Mouse (Mus musculus) heart, adult 2 months (tissue): ENCODE results near the gene Arhgef15. TPM values are rescaled to one million over a fixed set of nuclear protein-coding genes. Genes with fewer than 3 reads are reported as not detected.
"Not testable (repeated sequence)": the region's sequence is repeated elsewhere in the genome, so short reads cannot be mapped to it uniquely, and the experiment has no call there.

ENCODE experiments used
- DNase-seq, 2 experiments: peaks; one replicate each; pipeline ENCODE4 v3.0.0; 2021
- H3K27ac ChIP-seq: fragments of 200-600 bp; 2 replicates; pipeline ENCODE4 v1.8.1; 2022
- H3K27me3 ChIP-seq: fragments of 200-500 bp; 2 replicates; pipeline ENCODE4 v1.6.1; 2012; ENCODE audit warnings: mild to moderate bottlenecking, low read length, inconsistent platforms, mixed read lengths; ENCODE audit not compliant: control insufficient read depth, insufficient read depth
- H3K36me3 ChIP-seq: fragments of 200-500 bp; 2 replicates; pipeline ENCODE4 v1.6.1; 2012; ENCODE audit warnings: low read length, inconsistent platforms; ENCODE audit not compliant: control insufficient read depth, insufficient read depth
- H3K4me1 ChIP-seq: fragments of 200-500 bp; 2 replicates; pipeline ENCODE4 v1.6.1; 2011; ENCODE audit warnings: low read length; ENCODE audit not compliant: control insufficient read depth, insufficient read depth
- H3K4me3 ChIP-seq: fragments of 200-600 bp; 2 replicates; pipeline ENCODE4 v1.8.1; 2022
- H3K79me2 ChIP-seq: fragments of 200-500 bp; replicated peaks from 2 replicates; pipeline ENCODE4 v1.6.1; 2012; ENCODE audit warnings: mild to moderate bottlenecking, inconsistent platforms, low read length, moderate library complexity, mixed read lengths; ENCODE audit not compliant: control insufficient read depth, insufficient read depth
- H3K9ac ChIP-seq: fragments of 200-500 bp; 2 replicates; pipeline ENCODE4 v1.6.1; 2012; ENCODE audit warnings: low read depth, mild to moderate bottlenecking, control low read depth, inconsistent platforms, low read length, mixed read lengths
- CTCF ChIP-seq: fragments of 200-600 bp; IDR thresholded peaks from 2 replicates; pipeline ENCODE4 v1.8.1; 2022; ENCODE audit warnings: antibody characterized with exemption, mild to moderate bottlenecking, moderate library complexity
- EP300 ChIP-seq: fragments of 200-500 bp; IDR thresholded peaks from 2 replicates; pipeline ENCODE4 v1.6.1; 2011; ENCODE audit warnings: low read depth, low read length, control low read depth; ENCODE audit not compliant: insufficient read depth
- POLR2A ChIP-seq: fragments of 200-500 bp; IDR thresholded peaks from 2 replicates; pipeline ENCODE4 v1.6.1; 2011; ENCODE audit warnings: mild to moderate bottlenecking, low read depth, low read length, control low read depth; ENCODE audit not compliant: insufficient read depth
- WGBS: fragments of 180-500 bp; shearing (Covaris S2); methylation state at CpG from one replicate; pipeline ENCODE4 v1.1.7; 2018; 5-methylcytosine and 5-hydroxymethylcytosine counted together
- intact Hi-C: fragments of 180-260 bp; cut with DNase I; formaldehyde crosslinking; loops from one replicate; pipeline ENCODE4 v1.15.1; 2025
- long read RNA-seq: library from polyadenylated mRNA; stranded (forward); transcript quantifications from one replicate; pipeline ENCODE4 v2.0.0, GENCODE M21; 2021
- polyA plus RNA-seq: library from polyadenylated mRNA; depleted of rRNA; stranded (reverse); fragments of >200 nt; gene quantifications from 2 replicates; pipeline ENCODE4 v1.2.3, GENCODE M21; 2012; rRNA removed
- total RNA-seq, 2 experiments: library from RNA; stranded (reverse); gene quantifications; 2 replicates each; pipeline ENCODE4 v1.2.3; 2021

The Arhgef15 gene
- total RNA-seq (10 to 100 TPM; 27.8 to 28.5 TPM), polyA plus RNA-seq (52.9 and 77.3 TPM in 2 replicates)
- long read RNA-seq, full-length matches to known transcripts: 5 of 21 reads
- long read RNA-seq, partial matches to known transcripts: 9 of 21 reads
- long read RNA-seq, other reads (novel, unspliced or antisense): 7 of 21 reads

- Histone ChIP-seq H3K79me2 (no peaks in the 10 kb centered on the region), H3K27me3 (no peaks in the 10 kb centered on the region; the same call in 1 of the 2 replicates), H3K9ac (peak within 1 kb of the TSS; percentile 70), H3K36me3 (peaks cover 4% of the 10 kb centered on the region), H3K4me3 (peak within 1 kb of the TSS; percentile 64), H3K27ac (peak within 1 kb of the TSS; percentile 97), H3K4me1 (peaks cover 6% of the 10 kb centered on the region)
- WGBS: 33% methylated on average over 8 of the region's 8 CpGs
- intact Hi-C loops: loop anchor here (2.0 to 5.0 kb wide), 2 partner anchors 53 to 140 kb away; partner anchors contain the start of gene Per1
- DNase-seq: peak; percentile 49 to 58
- TF ChIP-seq POLR2A: peak; percentile 78
- TF ChIP-seq CTCF: no peak
Observed at GRCm38 (mm10) chr11:68957308-68957707, at the start of gene Arhgef15. Arhgef15 (minus strand) TSS chr11:68957480.

GRCm38 (mm10) chr11:69006575-69006974, 49.3 kb upstream of the Arhgef15 start:
- H3K27me3 ChIP-seq, intact Hi-C loops: not testable (repeated sequence)

GRCm38 (mm10) chr11:69005193-69005592, 47.9 kb upstream of the Arhgef15 start:
- Histone ChIP-seq H3K4me1 (peaks cover 1% of the 10 kb centered on the region), H3K27me3 (no peaks in the 10 kb centered on the region), H3K79me2 (no peaks in the 10 kb centered on the region), H3K9ac (no peak overlapping the region), H3K4me3 (no peak overlapping the region), H3K36me3 (no peaks in the 10 kb centered on the region), H3K27ac (no peak overlapping the region)
- TF ChIP-seq POLR2A (no peak), EP300 (no peak), CTCF (no peak)
- WGBS: 81% methylated on average over 7 of the region's 7 CpGs
- intact Hi-C loops: no loop called here
- no peak for DNase-seq

More at GRCm38 (mm10) chr11:69006575-69006974, 49.3 kb upstream of the Arhgef15 start:
- not testable (repeated sequence) for DNase-seq, H3K9ac ChIP-seq, H3K27ac ChIP-seq, H3K4me1 ChIP-seq, H3K79me2 ChIP-seq, H3K36me3 ChIP-seq, H3K4me3 ChIP-seq

- H3K4me1 ChIP-seq: peaks cover 1% of the 10 kb centered on the region
- no peaks in the 10 kb centered on the region for H3K79me2 ChIP-seq
- WGBS: 40% methylated on average over 4 of the region's 4 CpGs
- no peak overlapping the region for H3K4me3 ChIP-seq
- H3K9ac ChIP-seq: no peak overlapping the region
- no peak for TF ChIP-seq EP300
- no peak for TF ChIP-seq POLR2A
- peak; percentile 60 for TF ChIP-seq CTCF
- H3K36me3 ChIP-seq: no peaks in the 10 kb centered on the region
- H3K27ac ChIP-seq: no peak overlapping the region
- intact Hi-C loops: no loop called here
- peak in 1 of 2 experiments; percentile 40 for DNase-seq
- H3K27me3 ChIP-seq: no peaks in the 10 kb centered on the region
Observed at GRCm38 (mm10) chr11:69003592-69003991, 46.3 kb upstream of the Arhgef15 start.

DNA sequence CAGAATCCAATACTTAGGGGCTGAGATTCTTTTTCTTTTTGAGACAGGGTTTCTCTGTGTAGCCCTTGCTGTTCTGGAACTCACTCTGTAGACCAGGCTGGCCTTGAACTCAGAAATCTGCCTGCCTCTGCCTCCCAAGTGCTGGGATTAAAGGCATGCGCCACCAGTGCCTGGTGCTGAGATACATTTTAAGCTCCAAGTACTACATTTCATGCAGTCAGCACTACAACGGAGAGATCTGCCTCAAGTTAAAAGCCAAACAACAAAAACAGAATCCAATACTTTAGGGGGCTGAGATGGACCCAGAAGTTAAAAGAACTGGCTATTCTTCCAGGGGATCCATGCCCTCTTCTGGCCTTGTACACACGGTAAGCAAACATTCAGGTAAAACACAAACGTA, 45.5 kb upstream of the Arhgef15 start:
- H3K79me2 ChIP-seq, DNase-seq, H3K4me1 ChIP-seq, H3K27ac ChIP-seq, H3K27me3 ChIP-seq, intact Hi-C loops, H3K4me3 ChIP-seq, H3K9ac ChIP-seq, H3K36me3 ChIP-seq: not testable (repeated sequence)
- WGBS: 94% methylated on average over 4 of the region's 4 CpGs

- Histone ChIP-seq H3K36me3 (no peaks in the 10 kb centered on the region), H3K4me3 (no peak overlapping the region), H3K4me1 (no peaks in the 10 kb centered on the region), H3K27ac (no peak overlapping the region), H3K9ac (no peak overlapping the region), H3K79me2 (no peaks in the 10 kb centered on the region), H3K27me3 (no peaks in the 10 kb centered on the region)
- TF ChIP-seq POLR2A (no peak), EP300 (no peak), CTCF (no peak)
- intact Hi-C loops: no loop called here
- DNase-seq: no peak
- 88% methylated on average over 4 of the region's 4 CpGs for WGBS
Observed at GRCm38 (mm10) chr11:68997080-68997479, 39.8 kb upstream of the Arhgef15 start.

DNA sequence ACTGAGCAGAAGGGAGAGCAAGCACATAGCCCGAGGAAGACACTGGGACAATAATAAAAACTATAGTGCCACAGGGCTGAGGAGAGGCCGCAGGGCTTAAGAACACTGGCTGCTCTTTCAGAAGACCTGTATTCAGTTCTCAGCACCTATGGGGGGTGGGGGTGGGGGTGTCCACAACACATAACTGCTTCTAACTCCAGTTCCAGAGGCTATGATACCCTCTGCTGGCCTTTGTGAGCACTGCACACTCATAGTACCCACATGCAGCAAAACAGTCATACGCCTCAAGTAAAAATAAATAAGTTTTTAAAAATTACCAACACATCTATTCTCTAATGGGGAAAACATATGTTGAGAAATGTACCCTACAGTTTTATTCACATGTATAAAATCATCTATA, 37.1 kb upstream of the Arhgef15 start:
- H3K36me3 ChIP-seq: no peaks in the 10 kb centered on the region
- 99% methylated on average over 3 of the region's 3 CpGs for WGBS
- no peaks in the 10 kb centered on the region for H3K27me3 ChIP-seq
- no peak for DNase-seq
- no peaks in the 10 kb centered on the region for H3K4me1 ChIP-seq
- no peak overlapping the region for H3K9ac ChIP-seq
- H3K27ac ChIP-seq: no peak overlapping the region
- H3K4me3 ChIP-seq: no peak overlapping the region
- intact Hi-C loops: no loop called here
- H3K79me2 ChIP-seq: no peaks in the 10 kb centered on the region
- TF ChIP-seq EP300 (no peak), CTCF (peak; percentile 53)
